Mouse (Mus musculus) hindbrain, embryonic 16.5 days (tissue): ENCODE data around the gene Smg6. TPM values are rescaled to one million over a fixed set of nuclear protein-coding genes. Genes with fewer than 3 reads are reported as not detected.
A peak's percentile ranks its signal among the peaks of the same experiment; 100 is the strongest.

ENCODE experiments used
- ATAC-seq: fragments of 200-750 bp; cut with Nextera tagmentation; 2 replicates; pipeline ENCODE4 v1.8.0; 2017; ENCODE audit warnings: moderate TSS enrichment, moderate library complexity
- H3K27ac ChIP-seq: fragments of 300-500 bp; sonication (generic); 2 replicates; pipeline ENCODE4 v1.5.1; 2014; ENCODE audit warnings: low read depth, mild to moderate bottlenecking, control low read depth, low read length, moderate library complexity
- H3K27me3 ChIP-seq: fragments of 300-500 bp; sonication (generic); replicated peaks from 2 replicates; pipeline ENCODE4 v1.6.1; 2014; ENCODE audit warnings: low read length; ENCODE audit not compliant: control insufficient read depth, insufficient read depth
- H3K36me3 ChIP-seq: fragments of 300-500 bp; sonication (generic); 2 replicates; pipeline ENCODE4 v1.6.1; 2014; ENCODE audit warnings: mild to moderate bottlenecking, low read length, moderate library complexity, mixed read lengths; ENCODE audit not compliant: control insufficient read depth, insufficient read depth
- H3K4me1 ChIP-seq: fragments of 300-500 bp; sonication (generic); 2 replicates; pipeline ENCODE4 v1.6.1; 2014; ENCODE audit warnings: low read depth, low read length; ENCODE audit not compliant: control insufficient read depth, insufficient read depth
- H3K4me2 ChIP-seq: fragments of 300-500 bp; sonication (generic); 2 replicates; pipeline ENCODE4 v1.6.1; 2014; ENCODE audit warnings: mild to moderate bottlenecking, low read length, control low read depth, moderate library complexity
- H3K4me3 ChIP-seq: fragments of 300-500 bp; sonication (generic); 2 replicates; pipeline ENCODE4 v1.5.1; 2014; ENCODE audit warnings: mild to moderate bottlenecking, low read length, control low read depth, moderate library complexity
- H3K9ac ChIP-seq: fragments of 300-500 bp; sonication (generic); 2 replicates; pipeline ENCODE4 v1.6.1; 2014; ENCODE audit warnings: low read depth, mild to moderate bottlenecking, control low read depth, low read length, moderate library complexity
- H3K9me3 ChIP-seq: fragments of 300-500 bp; sonication (generic); 2 replicates; pipeline ENCODE4 v1.6.1; 2014; ENCODE audit warnings: mild to moderate bottlenecking, low read length, moderate library complexity; ENCODE audit not compliant: control insufficient read depth
- WGBS: fragments of 180-500 bp; shearing (Covaris S2); extraction: QIAGEN DNeasy Blood & Tissue Kit; methylation state at CpG from one replicate; pipeline ENCODE4 v1.1.7; 2014; 5-methylcytosine and 5-hydroxymethylcytosine counted together
- polyA plus RNA-seq: library from polyadenylated mRNA; unstranded; fragments of >200 nt; fragmentation: Nextera tagmentation; extraction: Ambion mirVana; gene quantifications from 2 replicates; pipeline ENCODE4 v1.2.1, GENCODE M21; 2015

Smg6 gene
- polyA plus RNA-seq, 1 experiment from 2014 or later = 11.6 TPM

- peaks cover 23% of the 10 kb centered on the region for H3K4me1 ChIP-seq
- H3K4me3 ChIP-seq = peak within 1 kb of the TSS; percentile 62
- under 1% methylated on average over 54 of the region's 54 CpGs for WGBS
Measured at GRCm38 (mm10) chr11:74897678-74898516, 27.7 kb upstream of the Smg6 start, which contains the start of gene Tsr1. Gene Tsr1 (plus strand): TSS chr11:74898071.

GRCm38 (mm10) chr11:74898517-74898827 lies 27.2 kb upstream of the Smg6 start:
- H3K36me3 ChIP-seq = peaks cover 35% of the 10 kb centered on the region
- peaks cover 23% of the 10 kb centered on the region for H3K4me1 ChIP-seq

More at GRCm38 (mm10) chr11:74897678-74898516, 27.7 kb upstream of the Smg6 start, which contains the start of gene Tsr1:
- no peaks in the 10 kb centered on the region for H3K9me3 ChIP-seq
- H3K27me3 ChIP-seq = no peaks in the 10 kb centered on the region
- ATAC-seq = peak; percentile 91
- H3K4me2 ChIP-seq = peak within 1 kb of the TSS; percentile 59
- H3K27ac ChIP-seq = peak within 1 kb of the TSS; percentile 86
- peak within 1 kb of the TSS; percentile 91 for H3K9ac ChIP-seq
- peaks cover 30% of the 10 kb centered on the region for H3K36me3 ChIP-seq

GRCm38 (mm10) chr11:74901555-74901954 lies 24.1 kb upstream of the Smg6 start:
- WGBS = 92% methylated on average over 6 of the region's 6 CpGs
- peaks cover 62% of the 10 kb centered on the region for H3K36me3 ChIP-seq
- no peaks in the 10 kb centered on the region for H3K9me3 ChIP-seq

More at GRCm38 (mm10) chr11:74898517-74898827, 27.2 kb upstream of the Smg6 start:
- no peak for ATAC-seq
- peak overlapping the region; percentile 91 for H3K9ac ChIP-seq
- H3K4me2 ChIP-seq = peak overlapping the region; percentile 59
- 0% methylated on average over 7 of the region's 7 CpGs for whole genome bisulfite sequencing
- no peak overlapping the region for H3K27ac ChIP-seq
- peak overlapping the region; percentile 62 for H3K4me3 ChIP-seq
- H3K27me3 ChIP-seq = no peaks in the 10 kb centered on the region
- H3K9me3 ChIP-seq = no peaks in the 10 kb centered on the region

GRCm38 (mm10) chr11:74902416-74902815 lies 23.2 kb upstream of the Smg6 start:
- no peaks in the 10 kb centered on the region for H3K9me3 ChIP-seq
- no peaks in the 10 kb centered on the region for H3K27me3 ChIP-seq
- H3K4me1 ChIP-seq = peaks cover 10% of the 10 kb centered on the region
- 96% methylated on average over 5 of the region's 5 CpGs for WGBS
- no peak overlapping the region for H3K27ac ChIP-seq
- no peak overlapping the region for H3K9ac ChIP-seq
- no peak for ATAC-seq
- H3K36me3 ChIP-seq = peaks cover 70% of the 10 kb centered on the region
- no peak overlapping the region for H3K4me2 ChIP-seq
- H3K4me3 ChIP-seq = no peak overlapping the region

More at GRCm38 (mm10) chr11:74901555-74901954, 24.1 kb upstream of the Smg6 start:
- Histone ChIP-seq H3K27ac (no peak overlapping the region), H3K27me3 (no peaks in the 10 kb centered on the region), H3K9ac (no peak overlapping the region), H3K4me2 (no peak overlapping the region), H3K4me3 (no peak overlapping the region), H3K4me1 (peaks cover 10% of the 10 kb centered on the region)
- no peak for ATAC-seq

- Histone ChIP-seq H3K27me3 (no peaks in the 10 kb centered on the region), H3K36me3 (peaks cover 56% of the 10 kb centered on the region), H3K4me2 (no peak overlapping the region), H3K9me3 (no peaks in the 10 kb centered on the region), H3K4me1 (no peaks in the 10 kb centered on the region), H3K4me3 (no peak overlapping the region), H3K9ac (no peak overlapping the region), H3K27ac (no peak overlapping the region)
- no peak for ATAC-seq
- WGBS = 96% methylated on average over 6 of the region's 6 CpGs
Measured at GRCm38 (mm10) chr11:74907850-74908249, 17.8 kb upstream of the Smg6 start.

- H3K9me3 ChIP-seq = no peaks in the 10 kb centered on the region
- H3K4me1 ChIP-seq = no peaks in the 10 kb centered on the region
- no peak overlapping the region for H3K27ac ChIP-seq
- H3K9ac ChIP-seq = no peak overlapping the region
- ATAC-seq = no peak
- peaks cover 48% of the 10 kb centered on the region for H3K36me3 ChIP-seq
- H3K4me3 ChIP-seq = no peak overlapping the region
- no peaks in the 10 kb centered on the region for H3K27me3 ChIP-seq
- H3K4me2 ChIP-seq = no peak overlapping the region
- 77% methylated on average over 12 of the region's 12 CpGs for WGBS
Measured at GRCm38 (mm10) chr11:74908618-74909399, 16.8 kb upstream of the Smg6 start.

GRCm38 (mm10) chr11:74909978-74910377 lies 15.6 kb upstream of the Smg6 start:
- ATAC-seq = no peak
- H3K4me1 ChIP-seq = no peaks in the 10 kb centered on the region
- no peaks in the 10 kb centered on the region for H3K27me3 ChIP-seq
- no peak overlapping the region for H3K4me3 ChIP-seq
- H3K9me3 ChIP-seq = no peaks in the 10 kb centered on the region
- 92% methylated on average over 4 of the region's 4 CpGs for WGBS
- H3K27ac ChIP-seq = no peak overlapping the region
- H3K9ac ChIP-seq = no peak overlapping the region
- H3K4me2 ChIP-seq = no peak overlapping the region
- H3K36me3 ChIP-seq = peaks cover 37% of the 10 kb centered on the region

- Histone ChIP-seq H3K27ac (no peak overlapping the region), H3K9ac (no peak overlapping the region), H3K27me3 (no peaks in the 10 kb centered on the region), H3K9me3 (no peaks in the 10 kb centered on the region), H3K4me1 (no peaks in the 10 kb centered on the region), H3K4me2 (no peak overlapping the region), H3K36me3 (peaks cover 15% of the 10 kb centered on the region), H3K4me3 (no peak overlapping the region)
- ATAC-seq = no peak
- WGBS = 90% methylated on average over 3 of the region's 3 CpGs
Measured at GRCm38 (mm10) chr11:74912492-74912891, 13.1 kb upstream of the Smg6 start.

GRCm38 (mm10) chr11:74919249-74919648 lies 6.4 kb upstream of the Smg6 start:
- no peaks in the 10 kb centered on the region for H3K27me3 ChIP-seq
- H3K9ac ChIP-seq = no peak overlapping the region
- WGBS = 82% methylated on average over 6 of the region's 6 CpGs
- H3K27ac ChIP-seq = no peak overlapping the region
- H3K4me2 ChIP-seq = no peak overlapping the region
- H3K36me3 ChIP-seq = peaks cover 13% of the 10 kb centered on the region
- no peaks in the 10 kb centered on the region for H3K9me3 ChIP-seq
- ATAC-seq = no peak
- H3K4me1 ChIP-seq = peaks cover 1% of the 10 kb centered on the region
- H3K4me3 ChIP-seq = no peak overlapping the region
